Mouse (Mus musculus) layer of hippocampus, adult 9-10 months (tissue): ENCODE data around the gene Cxcr3.
A peak's percentile ranks its signal among the peaks of the same experiment; 100 is the strongest.

Experiments used
- DNase-seq: peaks from one replicate; pipeline ENCODE4 v3.0.0; 2022; ENCODE audit warnings: low spot score

Gene Cxcr3

DNA sequence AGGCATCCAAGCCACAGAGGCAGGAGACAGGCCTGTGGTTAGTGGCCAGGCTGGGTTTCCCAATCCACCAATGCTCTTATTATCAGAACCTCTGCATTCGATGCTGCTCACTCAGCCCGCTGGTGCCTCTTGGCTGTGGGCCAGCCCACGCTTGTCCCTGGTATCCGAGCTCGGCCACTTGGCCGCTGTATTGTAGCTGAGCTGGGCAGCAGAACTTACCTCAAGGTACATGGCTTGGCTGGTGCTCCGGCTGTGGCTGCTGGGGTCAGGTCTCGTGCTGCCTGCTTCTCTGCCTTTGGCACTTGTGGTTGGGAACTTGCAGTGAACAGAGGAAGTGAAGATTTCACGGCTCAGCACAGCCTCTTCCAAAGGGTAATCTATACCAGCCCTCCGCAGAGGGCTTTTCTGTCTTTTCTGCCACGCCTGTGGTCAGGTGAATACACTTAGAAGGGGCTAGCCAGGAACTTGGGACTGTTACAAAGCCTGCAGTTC lies at the start of gene Cxcr3:
Gene Cxcr3, minus strand, starts transcription at position 442 of the 492 bp plus-strand sequence.
- DNase-seq: peak; percentile 5

GRCm38 (mm10) chrX:101772035-101772434 lies 38.0 kb upstream of the Cxcr3 start:
- peak; percentile 63 for DNase-seq

- DNase-seq: no peak
Observed at GRCm38 (mm10) chrX:101770307-101770706, 36.2 kb upstream of the Cxcr3 start.

DNA sequence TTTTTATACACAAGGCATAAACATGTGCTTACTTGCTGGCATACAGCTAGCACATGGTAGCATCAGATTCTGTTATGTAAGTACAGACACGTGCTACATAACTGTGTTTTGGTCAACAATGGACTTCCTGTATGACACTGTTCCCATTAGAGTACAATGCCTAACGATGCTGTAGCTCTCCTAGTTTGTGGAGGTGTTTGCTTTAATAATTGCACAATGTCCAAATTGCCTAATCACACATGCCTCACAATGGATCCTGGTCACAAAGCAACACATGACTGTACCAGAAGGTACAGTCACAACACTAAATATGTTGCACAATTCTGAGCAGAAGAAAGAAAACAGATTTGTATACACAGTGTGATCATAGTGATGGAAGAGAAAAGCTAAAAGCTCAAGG lies 35.4 kb upstream of the Cxcr3 start:
- no peak for DNase-seq

DNA sequence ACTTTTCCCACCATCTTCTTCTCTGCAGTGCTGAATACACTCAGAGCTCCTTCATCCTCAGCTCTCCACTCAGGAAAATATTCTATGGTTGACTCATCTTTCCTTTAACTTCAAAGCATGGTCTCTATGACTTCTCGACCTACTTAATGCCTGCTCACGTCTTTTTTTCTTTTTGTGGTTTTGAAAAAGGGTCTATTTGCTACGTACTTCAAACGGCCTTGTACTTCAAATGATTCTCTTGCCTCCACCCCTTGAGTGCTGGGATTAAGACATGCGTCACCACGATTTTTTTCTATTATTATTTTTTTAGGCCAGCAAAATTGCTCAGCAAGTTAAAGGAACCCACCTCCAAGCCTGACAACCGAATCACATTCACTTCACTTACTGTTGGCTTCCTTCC lies 33.2 kb upstream of the Cxcr3 start:
- DNase-seq: no peak

DNA sequence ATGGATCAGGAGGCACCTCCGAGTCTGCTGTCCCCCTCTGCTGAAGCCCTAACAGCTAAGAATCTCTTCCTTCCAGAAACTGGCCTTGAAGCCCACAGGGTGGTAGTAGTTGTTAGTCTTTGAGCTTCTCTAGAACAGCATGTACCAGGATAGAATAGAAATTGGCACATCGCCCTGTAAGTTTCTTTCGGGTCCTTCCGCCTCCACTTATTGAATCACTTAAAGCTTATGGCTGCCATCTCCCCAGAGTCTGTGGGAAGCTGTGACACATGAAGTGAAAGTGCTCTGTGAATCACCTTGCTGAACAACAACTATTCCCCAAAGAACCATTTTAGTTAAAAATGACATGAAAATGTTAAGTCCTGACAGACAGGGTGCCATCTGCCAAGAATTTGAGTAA lies 31.0 kb upstream of the Cxcr3 start:
- DNase-seq: no peak

GRCm38 (mm10) chrX:101764621-101765020 lies 30.6 kb upstream of the Cxcr3 start:
- no peak for DNase-seq

DNA sequence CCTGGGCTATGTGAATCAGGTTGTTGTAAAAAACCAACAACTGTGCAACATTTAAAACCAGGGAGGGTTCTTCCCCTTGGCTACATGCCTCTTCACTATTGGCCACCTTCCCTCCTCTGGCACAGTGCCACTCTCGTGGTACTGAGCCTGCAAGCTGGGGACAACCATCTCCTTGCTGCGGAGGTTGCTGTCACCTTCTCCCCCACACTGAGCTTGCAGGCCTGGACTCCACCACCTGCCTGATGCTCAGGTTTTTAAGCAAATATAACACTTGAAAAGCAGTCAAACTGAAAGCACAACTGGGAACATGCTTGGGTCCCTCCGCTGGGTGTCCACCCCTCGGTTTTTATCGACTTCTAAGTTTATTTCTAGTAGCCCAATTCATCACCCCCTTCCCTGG lies 20.4 kb upstream of the Cxcr3 start:
- DNase-seq: no peak

GRCm38 (mm10) chrX:101750144-101750543 lies 16.1 kb upstream of the Cxcr3 start:
- no peak for DNase-seq

DNA sequence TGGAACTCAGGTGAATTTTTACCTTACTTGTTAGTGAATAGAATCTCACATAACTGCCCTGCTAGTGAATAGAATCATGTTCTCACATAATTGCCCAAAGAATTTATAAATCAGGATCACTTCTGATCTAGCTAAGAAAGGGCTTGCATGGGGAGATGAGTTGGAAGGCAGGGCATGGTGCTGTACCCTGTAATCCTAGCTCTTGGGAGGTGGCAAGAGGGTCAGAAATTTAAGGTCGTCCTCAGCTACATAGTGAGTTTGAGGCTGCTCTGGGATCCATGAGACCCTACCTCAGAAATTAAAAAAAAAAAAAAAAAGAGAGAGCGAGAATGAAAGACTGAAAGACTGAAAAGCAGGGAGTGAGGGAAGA lies 7.0 kb upstream of the Cxcr3 start:
- no peak for DNase-seq

DNA sequence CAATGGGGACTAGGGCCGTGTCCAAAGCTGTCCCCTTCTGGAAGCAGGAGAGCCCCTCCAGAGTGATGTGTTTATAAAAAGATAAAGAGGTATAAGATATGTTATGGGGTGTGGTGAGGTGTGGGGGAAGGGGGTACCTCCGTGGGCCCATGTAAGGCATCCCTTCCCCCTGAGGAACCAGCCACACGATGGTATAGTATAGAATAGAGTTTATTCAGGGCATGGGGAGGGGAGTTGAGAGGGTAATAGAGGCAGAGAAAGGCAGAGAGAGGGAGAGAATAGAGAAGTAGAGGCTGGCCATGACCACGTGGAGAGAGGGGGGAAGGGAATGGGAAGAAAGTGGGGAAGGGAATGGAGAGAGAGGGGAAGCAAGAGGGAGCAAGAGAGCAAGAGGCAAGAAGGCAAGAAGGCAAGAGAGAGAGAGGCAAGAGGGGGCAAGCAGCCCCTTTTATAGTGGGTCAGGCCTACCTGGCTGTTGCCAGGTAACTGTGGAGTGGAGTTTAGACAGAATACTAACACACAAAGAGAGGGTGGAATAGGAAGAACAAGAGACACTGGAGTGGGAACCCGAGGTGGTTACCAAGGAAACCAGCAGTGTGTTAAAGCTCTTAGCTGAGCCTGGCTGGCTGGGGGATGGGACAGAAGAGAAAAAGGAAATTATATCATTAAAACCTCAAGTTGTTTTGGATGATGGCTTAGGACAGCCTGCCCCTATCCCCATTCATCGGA lies 6.4 kb upstream of the Cxcr3 start:
- peak; percentile 6 for DNase-seq

DNA sequence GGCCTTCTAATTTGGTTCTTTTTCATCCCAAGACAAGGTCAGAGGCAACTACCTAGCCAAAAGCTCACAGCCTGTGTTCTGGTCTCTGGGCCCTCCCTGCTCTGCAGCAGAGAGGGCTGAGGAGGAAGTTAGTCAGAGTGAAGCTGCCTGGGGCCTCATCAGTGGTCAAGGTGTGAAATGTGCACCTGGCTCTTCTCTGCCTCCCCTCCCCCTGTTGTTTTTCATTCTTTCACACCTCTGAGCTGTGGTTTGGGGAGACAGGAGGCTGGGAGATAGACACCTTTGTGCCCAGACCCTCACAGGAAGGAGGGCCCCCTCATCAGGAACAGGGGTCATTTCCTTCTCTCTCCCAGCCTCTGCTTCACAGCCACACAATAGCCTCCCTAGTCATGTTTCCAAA lies 3.1 kb upstream of the Cxcr3 start:
- no peak for DNase-seq

- DNase-seq: no peak
Observed at GRCm38 (mm10) chrX:101734981-101735380, 912 bp upstream of the Cxcr3 start.

DNA sequence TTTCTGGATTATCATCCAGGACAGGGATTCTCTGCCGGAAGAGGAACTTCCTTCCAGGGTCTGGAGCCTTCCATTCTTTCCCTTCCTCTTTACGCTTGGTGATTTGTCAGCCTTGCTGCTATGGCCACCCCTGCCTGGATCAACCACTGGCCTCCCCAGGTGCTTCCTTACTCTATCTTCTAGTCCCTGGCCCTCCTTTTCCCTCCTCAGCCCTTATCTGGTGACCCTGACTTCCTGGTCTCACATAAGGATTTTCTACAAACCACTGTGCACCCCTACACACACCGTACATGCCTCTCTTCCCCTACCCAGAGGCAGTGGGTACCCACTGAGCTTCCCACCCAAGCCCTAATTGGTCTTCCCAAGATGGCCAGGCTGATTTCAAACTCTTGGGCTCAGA lies 781 bp downstream of the Cxcr3 start:
- DNase-seq: no peak

DNA sequence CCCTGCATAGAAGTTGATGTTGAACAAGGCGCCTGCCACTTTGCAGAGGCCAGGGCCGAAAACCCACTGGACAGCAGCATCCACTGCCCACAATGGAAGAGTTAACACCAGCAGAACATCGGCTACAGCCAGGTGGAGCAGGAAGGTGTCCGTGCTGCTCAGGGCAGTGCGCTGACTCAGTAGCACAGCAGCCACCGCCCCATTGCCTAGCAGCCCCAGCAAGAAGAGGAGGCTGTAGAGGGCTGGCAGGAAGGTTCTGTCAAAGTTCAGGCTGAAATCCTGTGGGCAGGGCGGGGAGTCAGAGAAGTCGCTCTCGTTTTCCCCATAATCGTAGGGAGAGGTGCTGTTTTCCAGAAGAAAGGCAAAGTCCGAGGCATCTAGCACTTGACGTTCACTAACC lies 1.4 kb downstream of the Cxcr3 start:
- DNase-seq: no peak

DNA sequence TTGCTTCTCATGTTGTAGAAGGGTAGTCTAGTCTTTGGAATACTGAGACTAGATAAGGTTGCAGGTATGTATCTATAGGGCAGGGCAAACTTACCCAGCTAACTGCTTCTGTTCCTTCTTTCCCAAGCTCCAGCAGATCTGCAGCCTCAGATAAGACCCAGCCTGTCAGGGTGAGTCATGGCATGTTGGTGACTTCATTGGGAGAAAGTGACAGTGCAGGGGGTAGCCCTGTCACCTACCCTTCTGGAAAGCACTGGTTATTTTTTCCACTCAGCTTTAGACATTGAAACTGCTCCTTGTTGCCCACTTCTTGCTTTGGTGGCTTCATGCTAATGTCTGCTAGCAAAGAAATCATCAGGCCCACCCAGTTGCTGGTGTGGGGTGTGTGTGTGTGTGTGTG lies 4.1 kb downstream of the Cxcr3 start:
- DNase-seq: no peak

- no peak for DNase-seq
Observed at GRCm38 (mm10) chrX:101720401-101720800, 13.7 kb downstream of the Cxcr3 start.

- no peak for DNase-seq
Observed at GRCm38 (mm10) chrX:101705111-101705510, 29.0 kb downstream of the Cxcr3 start.

- no peak for DNase-seq
Observed at GRCm38 (mm10) chrX:101698232-101698631, 35.8 kb downstream of the Cxcr3 start.

DNA sequence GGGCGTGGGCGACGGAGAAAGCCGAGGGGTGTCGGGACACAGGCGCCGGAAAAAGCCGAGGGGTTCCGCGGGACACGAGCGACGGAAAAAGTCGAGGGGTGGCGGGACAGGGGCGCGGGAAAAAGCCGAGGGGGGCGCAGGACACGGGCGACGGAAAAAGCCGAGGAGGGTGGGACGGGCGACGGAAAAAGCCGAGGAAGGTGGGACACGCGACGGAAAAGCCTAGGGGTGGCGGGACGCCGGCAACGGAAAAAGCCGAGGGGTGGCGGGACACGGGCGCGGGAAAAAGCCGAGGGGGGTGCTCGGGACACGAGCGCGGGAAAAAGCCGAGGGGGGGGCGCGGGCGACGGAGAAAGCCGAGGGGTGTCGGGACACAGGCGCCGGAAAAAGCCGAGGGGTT lies 36.5 kb downstream of the Cxcr3 start:
- no peak for DNase-seq

DNA sequence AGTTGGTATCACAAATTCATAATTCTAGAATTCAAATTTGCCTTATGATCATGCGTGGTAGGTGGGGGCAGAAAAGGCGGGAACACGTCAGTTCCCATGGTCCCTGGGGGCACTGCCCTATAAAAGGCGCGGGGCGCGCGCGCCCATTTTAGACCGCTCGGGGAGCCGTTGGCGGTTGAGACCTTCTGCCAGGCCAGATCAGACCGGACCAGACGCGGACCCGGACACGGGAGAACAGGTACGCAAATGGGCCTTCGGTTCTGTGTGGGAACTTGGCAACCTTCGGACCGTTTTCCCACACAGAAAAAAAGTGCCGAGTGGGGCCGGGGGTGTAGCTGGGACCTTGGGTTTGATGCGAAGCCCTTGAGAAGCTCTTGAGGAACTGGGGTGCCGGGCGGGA lies 38.4 kb downstream of the Cxcr3 start:
- DNase-seq: no peak
